In the genomic region with DNA sequence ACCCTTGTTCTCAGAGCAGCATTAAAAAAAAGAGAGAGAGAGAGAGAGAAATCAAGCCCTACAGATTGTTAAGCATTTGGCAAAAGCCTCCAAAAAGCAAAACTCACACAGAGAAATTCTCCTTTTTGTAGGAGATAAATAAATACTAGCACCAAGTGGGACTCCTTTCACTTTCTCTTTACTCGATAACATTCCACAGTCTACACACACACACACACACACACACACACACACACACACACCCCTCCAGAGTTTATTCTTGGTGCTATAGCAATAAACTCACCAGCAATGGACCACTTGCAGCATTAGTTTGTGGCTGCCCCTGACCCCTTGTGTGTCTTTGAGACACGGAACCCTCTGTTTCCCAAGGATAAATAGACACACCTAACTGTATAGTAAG, we compare ENCODE assay signal across 18 mouse cellular contexts.
A peak's percentile ranks its signal among the peaks of the same experiment; 100 is the strongest.
DNase-seq lines count a peak whose midpoint lies in the region; ATAC-seq and TF ChIP-seq lines count a peak whose summit lies in the region.
"Had no signal": no experiment of that assay in that cellular context is flagged by ENCODE, and none has a peak within 500 bp of the region (broad histone marks: within the 10 kb centered on the region; RNA-seq: fewer than 3 reads in every experiment).

No protein-coding gene starts in this region.

- H3K4me2 ChIP-seq in embryonic facial prominence, embryonic 13.5 days: peak overlapping the region; percentile 16; the same call in 1 of the 2 replicates
- no peak overlapping the region for H3K4me2 ChIP-seq in kidney, embryonic 15.5 days
- peak overlapping the region; percentile 43 for H3K4me2 ChIP-seq in lung, postnatal 0 days (replicated peaks; ENCODE audit: low read depth, low read length)
- H3K4me2 ChIP-seq: forebrain, embryonic 12.5 days; hindbrain, embryonic 15.5 days; limb, embryonic 12.5 days; liver, embryonic 13.5 days had no signal

- H3K9me3 ChIP-seq in embryonic facial prominence, embryonic 13.5 days: no peaks in the 10 kb centered on the region
- peaks cover 2% of the 10 kb centered on the region; the same call in 1 of the 2 replicates for H3K9me3 ChIP-seq in embryonic facial prominence, embryonic 10.5 days
- H3K9me3 ChIP-seq in kidney, embryonic 15.5 days (replicated peaks): no peaks in the 10 kb centered on the region
- H3K9me3 ChIP-seq in lung, postnatal 0 days (ENCODE audit: low read length): no peaks in the 10 kb centered on the region
- H3K9me3 ChIP-seq: forebrain, embryonic 12.5 days; hindbrain, embryonic 15.5 days; limb, embryonic 12.5 days had no signal

- H3K36me3 ChIP-seq in embryonic facial prominence, embryonic 13.5 days: peaks cover 24% of the 10 kb centered on the region
- no peaks in the 10 kb centered on the region for H3K36me3 ChIP-seq in embryonic facial prominence, embryonic 10.5 days (replicated peaks)
- no peaks in the 10 kb centered on the region for H3K36me3 ChIP-seq in kidney, embryonic 15.5 days
- H3K36me3 ChIP-seq in lung, postnatal 0 days (ENCODE audit: insufficient read depth, low read length): no peaks in the 10 kb centered on the region
- H3K36me3 ChIP-seq: forebrain, embryonic 12.5 days; G1E; hindbrain, embryonic 15.5 days; limb, embryonic 12.5 days; liver, embryonic 13.5 days had no signal

- H3K27ac ChIP-seq in embryonic facial prominence, embryonic 13.5 days: peak overlapping the region; percentile 60
- H3K27ac ChIP-seq in embryonic facial prominence, embryonic 10.5 days (replicated peaks): no peak overlapping the region
- 0 out of 2 replicates have a peak overlapping the region, but pooled peaks have one; percentile 2 for H3K27ac ChIP-seq in kidney, embryonic 15.5 days
- H3K27ac ChIP-seq in lung, postnatal 0 days (ENCODE audit: low read length): 0 out of 2 replicates have a peak overlapping the region, but pooled peaks have one; percentile 3
- H3K27ac ChIP-seq: forebrain, embryonic 12.5 days; hindbrain, embryonic 15.5 days; limb, embryonic 12.5 days; liver, embryonic 13.5 days had no signal

- ATAC-seq in embryonic facial prominence, embryonic 13.5 days (ENCODE audit: insufficient number of reproducible peaks, insufficient read depth, low FRiP score, low TSS enrichment, low read depth): no peak
- ATAC-seq in kidney, embryonic 15.5 days (replicated peaks; ENCODE audit: low FRiP score): no peak
- no peak; the same call in 1 of the 2 replicates for ATAC-seq in lung, postnatal 0 days
- ATAC-seq: CD4-positive, CD25-positive, alpha-beta regulatory T cell, adult 4 months had no signal

- peaks cover 38% of the 10 kb centered on the region for H3K4me1 ChIP-seq in embryonic facial prominence, embryonic 13.5 days
- peaks cover 17% of the 10 kb centered on the region for H3K4me1 ChIP-seq in embryonic facial prominence, embryonic 10.5 days
- H3K4me1 ChIP-seq in kidney, embryonic 15.5 days: peaks cover under 1% of the 10 kb centered on the region; the same call in 1 of the 2 replicates
- peaks cover 4% of the 10 kb centered on the region; the same call in 1 of the 2 replicates for H3K4me1 ChIP-seq in lung, postnatal 0 days (ENCODE audit: insufficient read depth, low read depth, low read length)
- H3K4me1 ChIP-seq: forebrain, embryonic 12.5 days; hindbrain, embryonic 15.5 days; liver, embryonic 13.5 days had no signal

- WGBS in embryonic facial prominence, embryonic 13.5 days: 60% methylated on average over 2 of the region's 2 CpGs
- 81% methylated on average over 2 of the region's 2 CpGs for WGBS in embryonic facial prominence, embryonic 10.5 days
- WGBS in kidney, embryonic 15.5 days: 75% methylated on average over 2 of the region's 2 CpGs
- 21% methylated on average over 2 of the region's 2 CpGs for WGBS in lung, postnatal 0 days

- no peak overlapping the region for H3K4me3 ChIP-seq in embryonic facial prominence, embryonic 13.5 days
- H3K4me3 ChIP-seq in embryonic facial prominence, embryonic 10.5 days: no peak overlapping the region
- no peak overlapping the region for H3K4me3 ChIP-seq in kidney, embryonic 15.5 days (replicated peaks)
- peak overlapping the region; percentile 6; the same call in 1 of the 2 replicates for H3K4me3 ChIP-seq in lung, postnatal 0 days (ENCODE audit: low read depth, low read length)
- H3K4me3 ChIP-seq: forebrain, embryonic 12.5 days; hindbrain, embryonic 15.5 days; limb, embryonic 12.5 days; liver, embryonic 13.5 days had no signal

- TF ChIP-seq CTCF in lung, postnatal 0 days (IDR thresholded peaks at IDR 0.05): no peak

- H3K9ac ChIP-seq in embryonic facial prominence, embryonic 13.5 days: no peak overlapping the region
- no peak overlapping the region for H3K9ac ChIP-seq in kidney, embryonic 15.5 days
- no peak overlapping the region for H3K9ac ChIP-seq in lung, postnatal 0 days (replicated peaks; ENCODE audit: low read depth)
- H3K9ac ChIP-seq: forebrain, embryonic 12.5 days; hindbrain, embryonic 15.5 days; limb, embryonic 12.5 days; liver, embryonic 13.5 days had no signal

- H3K27me3 ChIP-seq in embryonic facial prominence, embryonic 13.5 days: no peaks in the 10 kb centered on the region
- H3K27me3 ChIP-seq in embryonic facial prominence, embryonic 10.5 days (replicated peaks; ENCODE audit: low read depth, poor library complexity, severe bottlenecking): no peaks in the 10 kb centered on the region
- H3K27me3 ChIP-seq in kidney, embryonic 15.5 days: no peaks in the 10 kb centered on the region
- no peaks in the 10 kb centered on the region for H3K27me3 ChIP-seq in lung, postnatal 0 days (replicated peaks; ENCODE audit: insufficient read depth, low read length)
- H3K27me3 ChIP-seq: hindbrain, embryonic 15.5 days; limb, embryonic 12.5 days; liver, embryonic 13.5 days had no signal

- DNase-seq in embryonic facial prominence, embryonic 10.5 days (ENCODE audit: low spot score): no peak
- no peak for DNase-seq in kidney, postnatal 36 days
- peak; percentile 29 for DNase-seq in lung, postnatal 0 days (ENCODE audit: low spot score)
- DNase-seq in lung, adult 18-20 months: no peak
- DNase-seq in thymus, postnatal 10 days (ENCODE audit: low spot score in 2 of 2): no peak
- DNase-seq in cerebellum, postnatal 4 days (ENCODE audit: low spot score in 2 of 2): no peak
- DNase-seq: cerebellum, adult 9-10 months; heart, postnatal 14 days; kidney, adult 9 months; liver, embryonic 13.5 days; thymus, postnatal 14 days had no signal

- no peak for TF ChIP-seq EP300 in lung, postnatal 0 days (IDR thresholded peaks at IDR 0.05)
